30 mouse cellular contexts compared by ENCODE assay signal in genomic region chr14:32738586-32738985, GRCm38 (mm10). TPM values are rescaled to one million over a fixed set of nuclear protein-coding genes. Genes with fewer than 3 reads are reported as not detected.
DNase-seq lines count a peak whose midpoint lies in the region; ATAC-seq and TF ChIP-seq lines count a peak whose summit lies in the region.
"Had no signal": no experiment of that assay in that cellular context is flagged by ENCODE, and none has a peak within 500 bp of the region (broad histone marks: within the 10 kb centered on the region; RNA-seq: fewer than 3 reads in every experiment).

No protein-coding gene starts in this region.

- H3K36me3 ChIP-seq in embryonic facial prominence, embryonic 14.5 days (ENCODE audit: control insufficient read depth, insufficient read depth, low read length): no peaks in the 10 kb centered on the region
- H3K36me3 ChIP-seq in embryonic facial prominence, embryonic 10.5 days (replicated peaks): no peaks in the 10 kb centered on the region
- no peaks in the 10 kb centered on the region for H3K36me3 ChIP-seq in thymus, adult 2 months (ENCODE audit: control insufficient read depth, insufficient read depth, low read length)
- no peaks in the 10 kb centered on the region for H3K36me3 ChIP-seq in forebrain, embryonic 10.5 days (replicated peaks)
- H3K36me3 ChIP-seq: embryonic facial prominence, embryonic 12.5 days; heart, embryonic 15.5 days; kidney, embryonic 15.5 days; limb, embryonic 12.5 days; liver, embryonic 15.5 days; lung, embryonic 15.5 days; midbrain, embryonic 12.5 days; neural tube, embryonic 13.5 days; stomach, embryonic 15.5 days had no signal

- no peaks in the 10 kb centered on the region for H3K4me1 ChIP-seq in embryonic facial prominence, embryonic 14.5 days (ENCODE audit: control insufficient read depth, insufficient read depth, low read length)
- no peaks in the 10 kb centered on the region for H3K4me1 ChIP-seq in embryonic facial prominence, embryonic 10.5 days
- H3K4me1 ChIP-seq in lung, adult 2 months (ENCODE audit: control insufficient read depth, insufficient read depth, low read length): no peaks in the 10 kb centered on the region
- no peaks in the 10 kb centered on the region for H3K4me1 ChIP-seq in thymus, adult 2 months (replicated peaks; ENCODE audit: control insufficient read depth, insufficient read depth, low read length)
- no peaks in the 10 kb centered on the region for H3K4me1 ChIP-seq in forebrain, embryonic 10.5 days
- H3K4me1 ChIP-seq: embryonic facial prominence, embryonic 12.5 days; heart, embryonic 15.5 days; kidney, embryonic 15.5 days; limb, embryonic 12.5 days; liver, embryonic 15.5 days; lung, embryonic 15.5 days; midbrain, embryonic 12.5 days; neural tube, embryonic 13.5 days; stomach, embryonic 15.5 days had no signal

- peak; percentile 12 for DNase-seq in embryonic facial prominence, embryonic 14.5 days (ENCODE audit: low spot score)
- no peak for DNase-seq in embryonic facial prominence, embryonic 10.5 days (ENCODE audit: low spot score)
- peak; percentile 6 for DNase-seq in lung, postnatal 36 days
- DNase-seq in lung, adult 2 months: no peak
- peak; percentile 35 to 52 for DNase-seq in heart, postnatal 10 days
- peak; percentile 50 for DNase-seq in skeletal muscle tissue, adult 2 months (ENCODE audit: low read depth, low spot score)
- DNase-seq in thymus, adult 2 months: no peak
- no peak for DNase-seq in forebrain, embryonic 10.5 days (ENCODE audit: extremely low spot score, low spot score)
- DNase-seq: adrenal gland, postnatal 25 days; cerebellum, adult 11-12 months; cerebellum, postnatal 25 days; kidney, adult 18-20 months; kidney, postnatal 25 days; thymus, postnatal 25 days had no signal

- no peak overlapping the region for H3K27ac ChIP-seq in embryonic facial prominence, embryonic 14.5 days (replicated peaks; ENCODE audit: low read depth, low read length)
- H3K27ac ChIP-seq in embryonic facial prominence, embryonic 10.5 days (replicated peaks): no peak overlapping the region
- H3K27ac ChIP-seq in thymus, adult 2 months (ENCODE audit: control insufficient read depth, insufficient read depth, low read length): no peak overlapping the region
- no peak overlapping the region for H3K27ac ChIP-seq in forebrain, embryonic 10.5 days
- H3K27ac ChIP-seq: embryonic facial prominence, embryonic 12.5 days; heart, embryonic 15.5 days; kidney, embryonic 15.5 days; limb, embryonic 12.5 days; liver, embryonic 15.5 days; lung, embryonic 15.5 days; midbrain, embryonic 12.5 days; neural tube, embryonic 13.5 days; stomach, embryonic 15.5 days had no signal

- 82% methylated on average over 5 of the region's 5 CpGs for WGBS in embryonic facial prominence, embryonic 14.5 days
- 91% methylated on average over 5 of the region's 5 CpGs for WGBS in embryonic facial prominence, embryonic 10.5 days
- 75% methylated on average over 5 of the region's 5 CpGs for WGBS in lung, adult 2 months
- 88% methylated on average over 5 of the region's 5 CpGs for WGBS in thymus, adult 2 months
- WGBS in forebrain, embryonic 10.5 days: 93% methylated on average over 5 of the region's 5 CpGs

- ATAC-seq in embryonic facial prominence, embryonic 14.5 days (ENCODE audit: low read depth): no peak
- ATAC-seq: forebrain, embryonic 16.5 days; hindbrain, embryonic 16.5 days; Patski had no signal

- intact Hi-C loops in heart, postnatal 10 days (cut with DNase I): no loop called here

- no peak for TF ChIP-seq CTCF in lung, adult 2 months (IDR thresholded peaks at IDR 0.05; ENCODE audit: insufficient read depth, low read length)
- TF ChIP-seq CTCF in thymus, adult 2 months (IDR thresholded peaks at IDR 0.05; ENCODE audit: borderline replicate concordance, control insufficient read depth, extremely low read depth, insufficient read depth, low read length, poor library complexity): no peak

- H3K4me2 ChIP-seq in embryonic facial prominence, embryonic 14.5 days (ENCODE audit: low read depth, low read length): no peak overlapping the region
- H3K4me2 ChIP-seq: embryonic facial prominence, embryonic 12.5 days; heart, embryonic 15.5 days; kidney, embryonic 15.5 days; limb, embryonic 12.5 days; liver, embryonic 15.5 days; lung, embryonic 15.5 days; midbrain, embryonic 12.5 days; neural tube, embryonic 13.5 days; stomach, embryonic 15.5 days had no signal

- no peak for TF ChIP-seq POLR2A in lung, adult 2 months (IDR thresholded peaks at IDR 0.05; ENCODE audit: borderline replicate concordance, extremely low read depth, low read depth, low read length)
- no peak for TF ChIP-seq POLR2A in thymus, adult 2 months (IDR thresholded peaks at IDR 0.05; ENCODE audit: control insufficient read depth, extremely low read depth, insufficient read depth, low read length, poor library complexity)

- H3K4me3 ChIP-seq in embryonic facial prominence, embryonic 14.5 days (ENCODE audit: low read depth, low read length): no peak overlapping the region
- no peak overlapping the region for H3K4me3 ChIP-seq in embryonic facial prominence, embryonic 10.5 days
- no peak overlapping the region for H3K4me3 ChIP-seq in lung, adult 2 months (replicated peaks; ENCODE audit: extremely low read depth, low read depth, low read length)
- no peak overlapping the region for H3K4me3 ChIP-seq in thymus, adult 2 months (ENCODE audit: control insufficient read depth, insufficient read depth, low read length)
- no peak overlapping the region for H3K4me3 ChIP-seq in forebrain, embryonic 10.5 days
- H3K4me3 ChIP-seq: embryonic facial prominence, embryonic 12.5 days; heart, embryonic 15.5 days; kidney, embryonic 15.5 days; limb, embryonic 12.5 days; liver, embryonic 15.5 days; lung, embryonic 15.5 days; midbrain, embryonic 12.5 days; neural tube, embryonic 13.5 days; stomach, embryonic 15.5 days had no signal

- no peaks in the 10 kb centered on the region for H3K27me3 ChIP-seq in embryonic facial prominence, embryonic 14.5 days (replicated peaks; ENCODE audit: control insufficient read depth, insufficient read depth, low read length)
- no peaks in the 10 kb centered on the region for H3K27me3 ChIP-seq in embryonic facial prominence, embryonic 10.5 days (replicated peaks; ENCODE audit: low read depth, poor library complexity, severe bottlenecking)
- no peaks in the 10 kb centered on the region for H3K27me3 ChIP-seq in thymus, adult 2 months (ENCODE audit: control insufficient read depth, insufficient read depth, low read length)
- H3K27me3 ChIP-seq in forebrain, embryonic 10.5 days (ENCODE audit: poor library complexity, severe bottlenecking): no peaks in the 10 kb centered on the region
- H3K27me3 ChIP-seq: embryonic facial prominence, embryonic 12.5 days; heart, embryonic 15.5 days; kidney, embryonic 15.5 days; limb, embryonic 12.5 days; liver, embryonic 15.5 days; lung, embryonic 15.5 days; midbrain, embryonic 12.5 days; neural tube, embryonic 13.5 days; stomach, embryonic 15.5 days had no signal

- no peaks in the 10 kb centered on the region; the same call in 1 of the 2 replicates for H3K9me3 ChIP-seq in embryonic facial prominence, embryonic 14.5 days (ENCODE audit: control insufficient read depth, low read length)
- H3K9me3 ChIP-seq in embryonic facial prominence, embryonic 10.5 days: no peaks in the 10 kb centered on the region
- no peaks in the 10 kb centered on the region; the same call in 1 of the 2 replicates for H3K9me3 ChIP-seq in forebrain, embryonic 10.5 days
- H3K9me3 ChIP-seq: heart, embryonic 15.5 days; limb, embryonic 12.5 days; liver, embryonic 15.5 days; lung, embryonic 15.5 days; stomach, embryonic 15.5 days had no signal

- H3K9ac ChIP-seq in embryonic facial prominence, embryonic 14.5 days (ENCODE audit: low read depth, low read length): no peak overlapping the region
- H3K9ac ChIP-seq: embryonic facial prominence, embryonic 12.5 days; heart, embryonic 15.5 days; kidney, embryonic 15.5 days; limb, embryonic 12.5 days; liver, embryonic 15.5 days; lung, embryonic 15.5 days; midbrain, embryonic 12.5 days; neural tube, embryonic 13.5 days; stomach, embryonic 15.5 days had no signal

RNA-seq across cellular contexts. Expression of gene Tmem273, which starts 47.2 kb away (rescaled TPM):
- polyA plus RNA-seq in embryonic facial prominence, embryonic 14.5 days (2014; fragmentation: Nextera tagmentation; extraction: Ambion mirVana): 1.6 and 2.7 TPM in 2 replicates
- polyA plus RNA-seq in embryonic facial prominence, embryonic 10.5 days (2016; fragmentation: Nextera tagmentation; extraction: Ambion mirVana): 0.10 and 0.24 TPM in 2 replicates
- 2.0 and 2.4 TPM in 2 replicates for polyA plus RNA-seq in lung, adult 2 months (2012; rRNA removed)
- total RNA-seq in heart, postnatal 10 days (2021): under 1 TPM; 0.50 to 0.99 TPM
- polyA plus RNA-seq in thymus, adult 2 months (2012; rRNA removed): 1.4 and 1.6 TPM in 2 replicates
- polyA plus RNA-seq in forebrain, embryonic 10.5 days (2016; fragmentation: Nextera tagmentation; extraction: Ambion mirVana): 0.37 and 0.62 TPM in 2 replicates
- total RNA-seq: MEL had no signal
- polyA plus RNA-seq: forebrain, embryonic 11.5 days; Patski had no signal

RNA-seq across cellular contexts. Expression of gene 3425401B19Rik, which starts 53.5 kb away (rescaled TPM):
- polyA plus RNA-seq in embryonic facial prominence, embryonic 14.5 days (2014; fragmentation: Nextera tagmentation; extraction: Ambion mirVana): 2.9 and 3.1 TPM in 2 replicates
- polyA plus RNA-seq in embryonic facial prominence, embryonic 10.5 days (2016; fragmentation: Nextera tagmentation; extraction: Ambion mirVana): 0.18 and 0.61 TPM in 2 replicates
- 0.55 and 2.2 TPM in 2 replicates for polyA plus RNA-seq in lung, adult 2 months (2012; rRNA removed)
- total RNA-seq in heart, postnatal 10 days (2021): 10 to 100 TPM; 59.4 to 74.8 TPM
- polyA plus RNA-seq in thymus, adult 2 months (2012; rRNA removed): 0.31 and 0.81 TPM in 2 replicates
- 0.05 TPM in 1 of 2 replicates, not detected in the other for polyA plus RNA-seq in forebrain, embryonic 10.5 days (2016; fragmentation: Nextera tagmentation; extraction: Ambion mirVana)
- total RNA-seq: megakaryocyte, adult 5-6 weeks; MEL had no signal
- polyA plus RNA-seq: forebrain, embryonic 11.5 days; forebrain, embryonic 16.5 days; liver, adult 2 months; Patski had no signal

Comparison
In these comparisons a context has a peak if more than half of its experiments do, and no peak if none do; other contexts are left out.
1. DNase-seq: peak in embryonic facial prominence, embryonic 14.5 days (single experiment), lung, postnatal 36 days (single experiment), heart, postnatal 10 days (2 of 2) and skeletal muscle tissue, adult 2 months (single experiment); none in embryonic facial prominence, embryonic 10.5 days (single experiment), lung, adult 2 months (single experiment), thymus, adult 2 months (single experiment) and forebrain, embryonic 10.5 days (single experiment).